Mouse (Mus musculus) ZHBTc4 (cell line): ENCODE measurements around the gene Cactin.

Experiments used
- DNase-seq: peaks from one replicate; pipeline ENCODE4 v3.0.0-alpha.2; 2011; ENCODE audit warnings: low read depth, low spot score

The Cactin gene

DNA sequence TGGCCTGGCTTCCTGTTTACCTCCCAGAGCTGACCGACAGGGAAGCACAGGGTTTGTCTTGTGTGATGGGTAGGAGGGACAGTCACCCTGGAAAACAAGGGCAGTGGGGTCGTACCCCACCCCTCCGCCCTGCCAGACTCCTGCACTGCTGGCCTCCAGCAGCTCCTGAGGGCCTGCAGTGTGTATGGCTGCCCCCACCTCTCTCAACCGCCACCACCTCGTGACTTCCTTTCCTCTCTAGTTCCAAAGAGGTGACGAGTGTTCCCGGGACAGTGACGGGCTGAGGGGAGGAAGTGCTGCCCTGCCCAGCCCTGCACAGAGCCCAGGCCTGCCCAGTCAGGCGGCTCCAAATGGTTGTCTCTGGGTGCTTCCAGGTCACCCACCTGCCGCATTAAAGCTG lies 23.1 kb upstream of the Cactin start:
- no peak for DNase-seq

DNA sequence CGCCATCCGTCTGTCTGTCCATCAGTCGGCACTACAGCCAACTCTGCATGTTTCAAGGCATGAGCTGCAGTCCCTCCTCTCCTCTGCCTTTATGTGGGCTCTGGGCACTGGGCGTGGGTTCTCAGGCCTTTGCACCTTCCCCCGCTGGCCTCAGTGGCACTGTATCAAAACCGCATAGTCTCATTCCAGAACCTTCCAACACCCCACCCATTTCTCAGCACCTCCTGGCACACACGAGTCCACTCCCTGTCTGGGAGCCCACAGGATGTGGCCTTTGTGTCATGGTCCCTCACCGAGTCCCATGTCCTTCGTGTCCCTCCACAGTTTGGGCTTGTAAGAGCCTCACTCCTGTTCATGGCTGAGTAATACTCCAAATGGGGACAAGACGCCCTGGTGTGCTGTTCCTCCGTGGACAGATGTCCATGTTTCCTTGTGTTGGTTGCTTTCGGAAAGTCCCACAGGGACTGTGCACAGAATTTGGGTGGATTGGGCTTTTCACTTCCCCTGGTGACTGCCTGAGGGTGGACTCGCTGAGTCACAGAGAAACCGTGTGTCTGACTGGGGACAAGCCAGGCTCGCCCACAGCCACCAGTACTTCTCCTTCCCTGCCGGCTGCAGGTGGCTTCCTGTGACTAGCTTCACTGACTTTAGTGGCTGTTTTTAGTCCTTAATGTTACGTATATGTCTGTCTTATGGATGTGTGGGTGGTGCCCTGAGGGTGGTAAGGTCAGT lies 22.4 kb upstream of the Cactin start:
- DNase-seq, result no peak

DNA sequence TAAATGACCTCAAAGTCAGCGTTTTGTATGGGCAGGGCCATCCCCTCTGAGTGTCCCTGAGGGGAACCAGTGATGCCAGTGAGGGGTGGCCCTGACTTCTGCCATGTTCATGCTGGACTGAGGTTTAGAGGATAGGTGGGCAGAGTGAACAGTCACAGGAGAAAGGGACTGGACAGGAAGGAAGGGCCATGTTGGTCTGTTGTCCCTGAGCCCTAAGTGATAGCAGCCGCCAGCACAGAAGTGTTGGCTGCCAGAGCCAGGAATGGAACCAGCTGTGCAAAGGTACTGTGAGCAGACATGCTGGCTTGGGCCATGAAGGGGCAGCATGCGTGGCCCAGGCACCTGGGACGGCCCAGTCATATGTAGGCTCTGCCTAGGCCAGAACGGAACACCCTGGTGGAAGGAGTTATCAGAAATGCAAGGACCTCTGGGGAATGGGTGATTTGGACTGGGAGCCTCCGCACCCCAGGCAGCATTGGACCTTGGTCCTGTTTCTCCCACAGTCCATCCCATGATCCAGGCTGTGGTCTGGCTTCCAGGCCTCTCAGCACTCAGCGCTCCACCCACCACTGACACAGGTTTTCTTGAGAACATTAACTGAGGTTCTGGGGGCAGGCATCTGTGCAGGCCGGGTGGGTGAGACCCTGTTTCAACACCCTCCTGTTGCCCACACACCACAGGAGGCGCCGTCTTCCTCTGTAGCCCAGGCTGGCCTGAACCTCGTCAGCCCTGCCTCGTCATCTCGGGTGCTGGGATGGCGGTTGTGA lies 21.1 kb upstream of the Cactin start:
- DNase-seq, result no peak

DNA sequence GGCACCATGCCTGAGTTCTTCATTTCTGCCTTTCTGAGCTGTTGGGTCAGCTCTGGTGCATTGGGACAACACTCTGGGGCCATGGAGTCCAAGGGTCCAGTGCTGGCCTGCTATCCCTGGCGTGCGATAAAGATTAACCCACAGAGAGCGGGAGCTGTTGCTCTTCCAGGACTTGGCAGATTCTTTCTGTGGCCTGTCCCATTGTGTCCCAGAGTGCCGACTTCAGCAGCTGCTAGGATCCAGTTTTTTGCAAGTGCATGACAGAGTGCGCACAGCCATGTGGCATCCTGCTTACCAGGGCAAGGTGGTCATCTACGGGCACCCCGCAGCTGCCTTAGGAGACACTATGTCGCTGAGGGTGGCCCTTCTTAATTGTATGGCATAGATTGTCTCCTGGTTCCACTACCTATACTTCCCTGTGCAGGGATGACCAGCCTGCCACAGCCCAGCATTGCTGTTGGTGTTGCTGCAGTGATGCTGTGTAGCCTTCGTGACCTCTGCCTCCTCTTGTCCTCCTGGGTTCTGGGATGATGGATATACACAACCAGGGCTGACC lies 20.5 kb upstream of the Cactin start:
- no peak for DNase-seq

DNA sequence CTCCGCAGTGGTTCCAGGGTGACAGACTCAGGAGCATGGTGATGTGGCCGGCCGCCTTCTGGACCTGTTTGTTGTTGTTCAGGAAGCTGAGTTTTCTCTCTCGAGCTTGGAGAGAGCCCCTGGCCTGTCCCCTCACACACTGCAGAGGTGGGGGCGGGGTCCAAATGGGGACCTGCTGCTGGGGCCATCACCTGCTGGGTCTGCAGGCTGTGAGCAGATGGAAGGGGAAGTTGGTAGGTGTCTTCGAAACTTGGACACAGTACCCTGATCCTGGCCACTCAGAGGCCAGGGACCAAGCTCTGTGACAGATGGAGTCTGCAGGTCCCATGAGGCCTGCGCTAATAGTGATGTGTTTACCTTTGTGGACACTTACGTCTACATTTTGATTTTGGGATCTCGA lies 19.6 kb upstream of the Cactin start:
- DNase-seq, result no peak

DNA sequence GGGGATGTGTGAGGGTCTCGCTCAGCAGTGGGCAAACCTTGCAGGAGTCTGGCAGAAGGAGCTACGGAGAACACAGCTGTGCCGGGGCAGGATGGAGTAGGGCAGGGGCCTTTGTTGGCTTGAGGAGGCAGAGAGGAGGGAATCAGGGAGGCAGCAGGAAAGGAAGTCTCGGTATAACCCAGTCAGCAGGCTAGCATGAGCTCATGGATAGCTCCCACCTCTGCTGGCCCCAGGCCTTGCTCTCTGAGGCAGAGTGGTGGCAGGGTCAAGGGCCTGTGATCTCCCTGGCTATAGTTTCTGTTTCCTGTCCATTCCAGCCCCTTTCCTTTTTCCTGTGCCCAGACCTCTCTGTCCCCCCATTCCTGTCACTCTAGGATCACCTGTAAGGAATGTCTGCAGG lies 18.6 kb upstream of the Cactin start:
- no peak for DNase-seq

DNA sequence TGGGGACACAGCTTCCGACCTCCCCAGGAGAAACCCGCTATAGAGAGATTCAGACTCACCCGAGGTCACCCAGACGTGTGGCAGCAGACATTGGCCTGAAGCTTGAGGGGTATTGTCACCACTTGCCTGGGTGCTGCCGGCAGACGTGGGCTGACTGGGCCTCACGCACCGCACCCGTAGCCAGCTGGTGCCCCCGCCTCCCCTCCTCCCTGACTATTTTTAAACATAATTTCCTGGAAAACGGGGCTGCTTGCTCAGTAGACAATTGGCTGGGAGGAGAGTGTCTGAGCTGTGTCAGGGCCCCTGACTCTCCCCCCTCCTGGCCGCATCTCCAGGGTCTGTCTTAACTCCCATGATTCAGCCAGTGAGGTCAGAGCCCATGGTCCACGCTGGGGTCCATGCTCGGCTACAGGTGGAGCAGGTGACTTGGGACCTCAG lies 18.1 kb upstream of the Cactin start:
- no peak for DNase-seq

DNA sequence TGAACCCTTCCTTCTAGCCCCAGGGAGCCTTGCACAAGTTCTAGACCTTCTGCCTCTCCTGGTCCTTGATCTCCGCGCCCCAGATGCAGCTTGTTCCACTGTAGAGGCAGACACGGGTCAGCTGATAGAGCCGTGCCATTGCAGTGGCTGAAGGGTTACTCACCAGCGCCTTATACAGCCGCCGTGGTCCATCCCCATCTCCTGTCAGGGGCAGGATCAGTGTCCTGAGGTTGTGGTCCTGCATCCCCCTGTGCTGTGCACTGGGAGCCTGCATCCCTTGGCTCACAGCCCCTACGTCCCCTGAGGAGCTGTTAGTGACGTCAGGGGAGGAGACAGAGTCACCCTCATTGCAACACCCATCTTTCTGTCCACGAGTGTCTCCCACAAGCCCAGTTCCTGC lies 17.6 kb upstream of the Cactin start:
- no peak for DNase-seq

DNA sequence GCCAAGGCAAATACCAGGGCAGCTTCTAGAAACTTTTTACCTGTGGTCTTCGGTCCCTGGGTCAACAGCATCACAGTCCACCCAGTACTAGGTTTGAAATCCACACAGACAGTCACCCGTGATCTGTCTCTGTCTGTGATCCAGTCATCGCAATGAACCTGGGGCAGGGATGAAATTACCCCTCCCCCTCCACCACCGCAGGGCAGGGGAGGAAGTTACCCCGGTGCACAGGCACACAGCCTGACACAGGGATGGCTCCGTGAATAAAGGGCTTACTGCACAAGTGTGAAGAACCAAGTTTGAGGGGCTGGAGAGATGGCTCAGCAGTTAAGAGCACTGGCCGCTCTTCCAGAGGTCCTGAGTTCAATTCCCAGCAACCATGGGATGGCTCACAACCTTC lies 17.1 kb upstream of the Cactin start:
- DNase-seq, result no peak

DNA sequence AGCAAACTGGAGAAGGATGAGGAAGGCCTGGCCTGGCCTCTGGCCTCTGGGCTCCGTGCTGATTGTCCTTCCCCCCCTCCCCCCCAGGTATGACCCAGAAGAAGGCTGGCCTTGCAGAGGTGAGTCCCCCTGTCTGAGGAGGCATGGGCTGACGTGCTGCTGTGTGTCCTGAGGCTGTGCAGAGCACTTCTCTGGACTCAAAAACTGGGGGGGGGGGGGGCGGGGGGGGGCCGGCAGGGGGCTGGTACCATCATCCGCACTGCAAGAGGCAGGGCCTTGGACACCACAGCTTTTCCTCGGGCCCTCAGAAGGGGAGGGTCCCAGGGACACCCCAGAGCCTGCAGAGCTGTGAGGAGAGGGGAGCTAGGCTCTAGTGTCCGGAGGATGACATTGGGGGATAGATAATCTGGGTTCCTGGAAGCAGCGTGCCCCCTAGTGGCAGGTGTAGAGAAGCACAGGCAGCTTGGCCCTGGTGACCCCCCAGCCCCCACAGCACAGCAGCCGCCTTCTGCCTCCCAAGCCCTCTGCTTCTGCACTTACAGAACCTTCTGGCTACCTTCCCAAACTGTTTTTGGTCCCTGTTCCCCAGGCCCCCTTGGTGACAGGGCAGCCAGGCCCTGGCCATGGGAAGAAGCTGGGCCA lies 16.2 kb upstream of the Cactin start:
- DNase-seq, result peak; percentile 79

DNA sequence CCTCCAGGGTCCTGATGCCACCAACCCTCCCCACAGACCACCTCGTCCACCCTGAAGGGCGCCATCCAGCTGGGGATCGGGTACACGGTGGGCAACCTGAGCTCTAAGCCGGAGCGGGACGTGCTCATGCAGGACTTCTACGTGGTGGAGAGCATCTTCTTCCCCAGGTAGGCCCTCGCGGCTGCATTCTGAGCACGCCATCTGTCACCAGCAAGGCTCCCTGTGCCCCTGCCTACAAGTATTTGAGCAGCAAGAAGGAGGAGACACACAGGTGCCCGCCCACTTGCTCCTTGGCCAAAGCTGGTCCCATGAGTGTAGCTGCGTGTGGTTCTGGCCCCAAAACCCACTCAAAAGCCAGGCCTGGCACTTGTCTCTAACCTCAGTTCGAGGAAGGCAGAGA lies 15.2 kb upstream of the Cactin start:
- DNase-seq, result no peak

DNA sequence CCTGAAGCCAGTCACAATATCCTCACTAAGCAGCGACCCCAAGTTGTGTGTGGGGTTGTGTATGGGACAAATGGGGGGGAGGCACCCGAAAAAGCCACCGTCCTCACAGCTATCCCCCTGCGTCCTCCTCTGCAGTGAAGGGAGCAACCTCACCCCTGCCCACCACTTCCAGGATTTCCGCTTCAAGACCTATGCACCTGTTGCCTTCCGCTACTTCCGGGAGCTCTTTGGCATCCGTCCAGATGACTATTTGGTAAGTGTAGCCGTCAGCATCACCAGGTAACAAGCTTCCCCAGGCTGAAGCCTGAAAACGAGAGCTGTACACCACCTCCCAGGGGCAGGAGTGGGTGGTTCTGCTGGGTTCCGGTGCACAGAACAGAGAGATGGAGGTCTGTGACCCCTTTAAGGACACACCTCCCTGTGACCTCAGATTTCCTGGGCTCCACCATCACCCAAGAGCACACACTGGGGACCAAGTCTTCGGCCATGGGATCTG lies 14.7 kb upstream of the Cactin start:
- DNase-seq, result no peak

DNA sequence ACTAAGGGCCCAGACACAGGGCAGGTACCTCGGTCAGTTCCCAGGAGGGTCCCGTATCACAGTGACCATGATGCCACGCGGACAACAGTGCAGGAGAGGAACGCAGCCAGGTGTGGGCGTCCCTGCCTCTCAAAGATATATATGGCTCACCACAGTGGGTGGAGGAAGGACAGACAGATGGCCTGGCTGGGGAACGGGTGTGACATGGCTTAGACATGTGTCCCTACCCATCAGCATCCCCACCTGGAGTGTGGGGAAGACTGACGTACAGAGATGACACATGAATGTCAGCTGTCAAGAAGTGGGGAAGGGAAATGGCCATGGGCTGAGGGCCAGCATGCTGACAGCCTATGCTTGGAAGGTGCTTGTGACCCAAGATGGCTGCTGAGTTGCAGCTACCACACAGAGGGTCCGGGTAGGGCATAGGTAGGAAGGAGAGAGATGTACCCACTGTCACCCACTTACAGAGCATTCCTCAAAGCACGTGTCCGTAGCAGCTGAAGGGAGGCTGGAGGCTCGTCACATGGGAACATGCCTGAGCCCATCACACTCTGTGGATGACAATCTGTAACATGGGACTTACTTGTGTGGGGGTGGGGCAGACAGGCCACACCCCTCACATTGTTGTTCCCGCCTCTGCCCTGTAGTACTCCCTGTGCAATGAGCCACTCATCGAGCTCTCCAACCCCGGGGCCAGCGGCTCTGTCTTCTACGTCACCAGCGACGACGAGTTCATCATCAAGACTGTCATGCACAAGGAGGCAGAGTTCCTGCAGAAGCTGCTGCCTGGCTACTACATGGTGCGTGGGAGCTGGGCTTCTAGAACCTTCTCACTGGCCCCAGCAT lies 13.8 kb upstream of the Cactin start:
- DNase-seq, result no peak

DNA sequence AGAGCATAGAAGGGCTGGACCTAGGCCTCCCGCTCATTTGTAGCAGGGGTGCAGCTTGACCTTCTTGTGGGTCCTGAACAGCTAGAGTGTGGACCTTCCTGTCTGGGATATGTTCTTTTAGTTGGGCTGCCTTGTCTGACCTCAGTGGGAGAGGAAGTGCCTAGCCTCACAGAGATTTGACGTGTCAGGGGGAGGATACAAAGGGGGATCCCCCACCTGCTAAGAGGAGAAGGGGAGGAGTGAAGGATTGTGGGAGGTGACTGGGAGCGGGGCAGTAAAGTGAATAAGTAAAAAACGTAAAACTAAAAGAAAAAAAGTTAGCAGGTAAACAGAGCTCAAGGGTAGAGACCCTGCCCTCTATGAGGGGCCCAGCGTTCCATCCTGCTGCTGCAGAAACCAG lies 11.3 kb upstream of the Cactin start:
- no peak for DNase-seq

DNA sequence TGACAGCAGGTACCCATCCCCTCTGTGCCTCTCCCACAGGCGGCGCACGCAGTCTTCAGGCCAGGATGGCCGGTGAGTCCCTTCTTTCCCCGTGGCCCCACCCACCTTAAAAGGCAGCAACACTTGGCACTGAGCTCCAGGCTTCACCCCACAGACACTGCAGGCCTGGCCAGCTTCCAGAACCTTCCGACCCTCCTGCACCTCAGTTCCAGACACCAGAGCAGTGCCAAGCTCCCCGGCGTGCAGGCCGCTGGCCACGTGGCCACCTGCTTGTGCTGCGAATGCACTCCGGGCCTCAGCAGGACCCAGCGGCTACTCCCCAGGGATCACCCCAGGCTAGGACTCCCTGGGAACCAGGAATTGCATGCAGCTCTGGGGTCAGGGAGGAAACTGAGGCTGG lies 7.3 kb upstream of the Cactin start:
- no peak for DNase-seq

DNA sequence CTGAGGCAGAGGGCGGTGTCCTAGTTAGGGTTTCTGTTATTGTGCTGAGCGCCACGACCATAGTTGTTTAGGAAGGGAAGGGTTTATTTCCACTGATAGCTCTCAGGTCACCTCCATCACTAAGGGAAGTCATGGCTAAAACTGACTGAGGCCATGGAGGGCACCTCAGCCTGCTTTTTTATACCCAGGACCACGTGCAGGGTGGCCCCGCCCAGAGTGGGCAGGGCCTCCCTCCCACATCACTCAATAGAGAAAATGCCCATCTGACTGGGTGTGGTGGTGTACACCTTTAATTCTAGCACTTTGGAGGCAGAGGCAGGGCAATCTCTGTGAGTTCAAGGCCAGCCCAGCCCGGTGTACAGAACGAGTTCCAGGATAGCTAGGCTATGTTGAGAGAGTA lies 6.7 kb upstream of the Cactin start:
- peak; percentile 54 for DNase-seq

DNA sequence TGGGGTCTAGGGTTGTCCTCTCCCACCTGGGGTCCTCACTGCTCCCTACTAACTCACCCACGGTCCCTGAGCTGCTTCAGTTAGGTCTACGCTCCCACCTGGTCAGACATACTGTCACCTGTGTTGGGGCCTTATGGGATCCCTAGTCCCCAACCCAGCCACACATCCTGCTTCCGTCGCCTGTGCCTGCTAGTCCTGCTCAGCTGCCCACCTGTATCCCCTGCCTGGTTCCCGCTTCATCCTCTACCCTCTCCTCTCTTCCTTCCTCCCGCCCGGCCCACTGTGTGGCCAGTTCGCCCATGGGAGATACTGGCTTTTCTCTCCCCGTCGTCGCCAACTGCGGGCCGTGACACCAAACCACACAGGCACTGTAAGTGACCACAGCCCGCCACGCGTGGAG lies 5.3 kb upstream of the Cactin start:
- DNase-seq, result no peak

DNA sequence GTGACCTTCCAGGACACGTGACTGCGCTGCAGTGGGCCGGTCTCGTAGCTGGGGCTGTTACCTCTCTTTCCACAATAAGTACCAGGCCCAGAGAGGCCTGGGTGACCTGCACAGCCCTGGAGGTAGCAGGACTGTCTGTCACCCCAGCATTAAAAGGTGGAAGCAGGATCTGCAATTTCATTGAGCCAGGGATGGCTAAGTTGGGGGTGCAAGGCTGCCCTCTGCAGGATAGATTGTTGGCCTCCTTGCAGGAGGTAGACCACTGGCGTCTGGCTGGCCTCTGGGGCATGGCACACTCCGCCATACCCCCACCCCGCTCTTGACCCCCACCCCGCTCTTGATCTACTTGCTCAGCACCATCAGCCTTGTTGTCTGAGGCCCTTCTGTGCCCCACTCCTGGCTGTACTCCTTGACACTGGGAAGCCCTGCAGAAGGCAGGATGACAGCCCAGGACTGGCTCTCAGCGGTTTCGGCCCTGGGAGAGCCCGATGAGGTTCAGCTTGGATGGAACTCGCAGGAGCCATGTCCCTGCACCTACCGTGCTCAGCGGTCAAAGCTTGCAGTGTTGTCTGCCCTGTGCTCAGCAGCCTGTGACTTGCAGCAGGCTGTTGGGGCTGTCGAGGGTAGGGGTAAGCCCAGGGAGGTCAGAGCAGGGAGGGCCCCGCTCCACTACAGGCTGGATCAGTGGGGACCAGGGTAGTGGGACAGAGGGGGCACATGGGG lies 4.4 kb upstream of the Cactin start:
- DNase-seq, result no peak

DNA sequence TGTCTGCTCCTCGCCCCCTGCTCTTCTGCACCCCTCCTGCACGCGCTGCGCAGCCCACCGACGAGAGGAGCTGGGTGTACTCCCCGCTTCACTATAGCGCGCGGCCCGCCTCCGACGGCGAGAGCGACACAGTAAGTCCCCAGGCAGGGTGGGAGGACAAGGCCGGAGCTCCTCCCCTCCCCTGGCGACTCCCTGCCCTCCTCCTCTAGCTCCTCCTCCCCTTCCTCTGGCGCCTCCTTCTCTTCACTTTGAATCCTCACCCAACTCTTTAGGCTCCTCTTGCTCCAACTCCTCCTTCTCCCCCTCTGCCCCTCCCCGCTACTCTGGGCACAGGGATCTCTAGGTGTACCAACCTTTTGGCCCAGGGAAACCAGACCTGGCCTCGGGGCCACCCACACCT lies 3.6 kb upstream of the Cactin start:
- DNase-seq, result peak; percentile 95

DNA sequence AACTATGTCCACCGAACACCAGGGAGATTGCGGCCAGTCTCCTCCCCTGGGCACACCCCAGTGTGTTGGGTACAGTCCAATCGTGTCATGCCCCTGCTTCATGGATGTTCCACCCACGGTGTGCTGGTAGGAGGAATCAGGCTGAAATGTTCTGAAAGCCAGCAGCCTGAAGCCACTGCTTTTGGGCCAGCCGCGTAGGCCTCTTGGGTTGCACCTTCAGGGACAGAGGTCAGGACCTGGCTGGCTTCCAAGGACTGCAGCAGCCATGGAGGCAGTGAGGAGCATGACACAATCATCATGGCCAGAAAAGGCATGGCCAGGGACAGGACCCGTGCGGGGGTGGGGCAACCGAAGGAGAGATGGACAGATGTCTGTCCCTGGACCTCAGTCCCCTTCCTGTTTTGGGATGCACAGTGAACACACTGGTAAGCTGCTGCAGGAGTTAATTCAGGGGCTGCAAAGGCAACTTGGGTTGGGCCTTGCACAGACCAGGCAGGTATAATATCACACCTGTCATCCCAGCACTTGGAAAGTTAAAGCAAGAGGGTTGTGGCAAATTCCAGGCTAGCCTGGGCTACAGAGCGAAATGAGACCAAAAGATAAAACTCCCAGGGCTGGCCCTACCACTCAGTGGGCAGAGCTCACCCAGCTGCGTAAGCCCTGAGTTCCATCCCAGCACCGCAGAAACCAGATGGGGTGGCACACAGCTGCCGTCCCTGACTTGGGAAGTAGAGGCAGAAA lies 2.1 kb upstream of the Cactin start:
- DNase-seq, result no peak
